Mouse (Mus musculus): Measurements from ENCODE around the gene Sdccag8.

GRCm38 (mm10) chr1:176980801-176981400 lies 166.4 kb downstream of the Sdccag8 start:
- no peak for TF ChIP-seq CTCF (IDR thresholded peaks at IDR 0.05; ENCODE audit: extremely low read depth, insufficient read depth, insufficient read length, insufficient replicate concordance)
- TF ChIP-seq POLR2A (IDR thresholded peaks at IDR 0.05; ENCODE audit: low read depth, low read length), result no peak
